Mouse (Mus musculus) erythroid progenitor cell, adult 5-6 weeks (primary cell): Measurements from ENCODE around the gene Gm45785. TPM values are rescaled to one million over a fixed set of nuclear protein-coding genes. Genes with fewer than 3 reads are reported as not detected.
A peak's percentile ranks its signal among the peaks of the same experiment; 100 is the strongest.

Source experiments
- ATAC-seq: replicated peaks from 2 replicates; pipeline ENCODE4 v1.8.0; 2016; ENCODE audit warnings: moderate number of reproducible peaks, mild to moderate bottlenecking, moderate TSS enrichment, inconsistent platforms; ENCODE audit not compliant: poor library complexity, low FRiP score, severe bottlenecking
- total RNA-seq, 2 experiments: library from RNA; stranded (forward) in 1 of 2; stranded (reverse) in 1 of 2; fragments of 150-400 nt in 1 of 2; fragments of 186-747, 209-891 nt in 1 of 2; gene quantifications; 2 replicates each; pipeline versions ENCODE4 v1.2.3 to v1.2.4; 2015 to 2017; ENCODE audit warnings: low replicate concordance in 2 of 2

Gm45785 gene
- total RNA-seq, 2 experiments from 2014 or later, result not detected

- no peak for ATAC-seq
Observed at GRCm38 (mm10) chr7:140859997-140860396, 3.9 kb upstream of the Gm45785 start.

DNA sequence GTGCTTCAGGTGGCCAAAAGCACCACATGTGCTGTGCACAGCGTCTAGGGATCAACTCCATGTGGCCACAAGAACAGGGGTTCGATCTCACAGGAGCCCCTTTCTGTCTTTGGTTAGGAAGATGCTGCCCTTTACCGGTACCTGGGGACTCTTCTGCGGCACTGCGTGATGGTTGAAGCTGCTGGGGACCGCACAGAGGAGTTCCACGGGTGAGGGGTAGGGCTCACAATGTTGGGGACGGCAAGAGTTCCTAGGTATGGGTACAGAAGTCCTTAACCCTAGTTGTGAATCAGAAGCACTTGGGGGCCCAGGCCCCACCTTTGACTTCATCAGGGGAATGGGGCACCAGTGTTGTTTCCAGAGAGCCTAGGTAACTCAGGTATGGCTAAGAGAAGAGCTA, 2.6 kb upstream of the Gm45785 start:
- no peak for ATAC-seq

- peak; percentile 19 for ATAC-seq
Observed at GRCm38 (mm10) chr7:140857550-140858505, 1.7 kb upstream of the Gm45785 start, which contains the start of gene Bet1l. Bet1l (minus strand) TSS chr7:140857577.

DNA sequence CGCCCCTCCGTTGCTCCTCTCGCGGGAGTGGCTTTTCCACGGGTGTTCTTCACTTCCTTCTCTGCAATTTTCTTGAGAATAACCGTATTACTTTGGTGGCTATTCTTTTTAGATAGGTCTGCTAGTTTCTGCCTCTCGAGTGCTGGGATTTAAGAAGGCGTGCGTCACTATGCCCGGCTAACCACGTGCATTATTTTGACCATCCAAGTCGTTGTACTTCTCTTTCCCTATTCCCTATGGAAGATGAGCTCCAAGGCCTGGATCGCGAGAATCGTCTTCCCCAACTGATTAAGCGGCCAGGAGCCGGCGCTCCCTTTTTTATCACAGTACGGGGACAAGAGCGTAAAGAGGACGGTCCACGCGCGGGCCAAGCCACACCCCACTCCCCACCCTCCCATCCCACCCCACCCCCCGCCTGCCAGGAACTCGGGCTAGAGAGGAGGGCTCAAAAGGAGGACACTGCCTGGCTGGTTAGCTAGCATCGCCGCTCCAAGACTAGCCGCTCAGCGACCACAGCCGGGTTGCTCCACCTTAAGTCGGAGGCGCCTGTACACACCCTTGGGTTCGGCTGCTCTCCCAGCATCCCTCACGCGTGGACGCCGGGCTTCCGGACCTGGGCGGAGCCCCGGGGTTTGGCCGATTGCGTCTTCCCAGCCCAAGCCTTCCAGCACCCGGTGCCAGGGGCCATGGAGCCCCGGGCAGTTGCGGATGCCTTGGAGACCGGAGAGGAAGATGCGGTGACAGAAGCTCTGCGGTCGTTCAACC, 836 bp upstream of the Gm45785 start, which contains the start of gene Ric8a:
TSS of gene Ric8a (plus strand) at position 173 of the 765 bp plus-strand sequence.
- peak; percentile 76 for ATAC-seq

DNA sequence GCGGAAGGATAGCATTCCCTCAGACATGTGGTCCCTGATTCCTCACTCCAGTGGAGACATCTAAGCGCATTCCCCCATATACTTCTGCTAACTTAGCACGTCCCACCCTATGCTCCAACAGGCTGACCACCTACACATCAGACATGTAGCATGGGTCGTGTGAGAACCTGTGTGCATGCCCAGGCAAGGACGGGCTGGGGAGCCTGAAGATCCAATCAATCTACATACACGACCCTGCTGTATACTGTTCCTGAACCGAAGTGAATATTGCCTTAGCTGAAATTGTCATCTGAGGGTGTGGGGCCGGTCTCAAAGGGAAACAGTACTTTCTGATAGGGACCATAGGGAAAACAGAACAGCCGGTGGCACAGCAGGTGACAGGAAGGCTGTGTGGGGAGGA, 950 bp downstream of the Gm45785 start:
- no peak for ATAC-seq

- no peak for ATAC-seq
Observed at GRCm38 (mm10) chr7:140854483-140854882, 1.6 kb downstream of the Gm45785 start.

DNA sequence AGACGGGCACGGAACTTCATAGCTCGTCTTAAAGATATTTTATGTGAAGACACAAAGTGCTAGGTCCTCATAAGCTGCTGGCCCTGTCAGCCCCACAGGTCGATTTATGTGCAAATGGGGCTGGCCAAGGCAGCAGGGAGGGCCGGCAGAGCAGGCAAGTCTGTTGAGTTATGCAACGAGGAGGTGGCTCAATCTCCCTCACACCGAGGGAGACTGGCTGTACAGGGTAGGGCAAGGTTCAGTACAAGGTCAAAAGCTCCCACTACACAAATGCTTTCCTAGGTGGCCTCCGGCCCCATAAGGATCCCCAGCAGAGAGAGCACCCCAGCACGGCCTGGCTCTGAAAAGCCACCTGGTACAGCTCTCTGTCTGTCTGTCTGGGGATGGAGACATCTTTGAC, 2.7 kb downstream of the Gm45785 start:
- no peak for ATAC-seq

GRCm38 (mm10) chr7:140851916-140852315, 4.2 kb downstream of the Gm45785 start:
- ATAC-seq, result no peak

DNA sequence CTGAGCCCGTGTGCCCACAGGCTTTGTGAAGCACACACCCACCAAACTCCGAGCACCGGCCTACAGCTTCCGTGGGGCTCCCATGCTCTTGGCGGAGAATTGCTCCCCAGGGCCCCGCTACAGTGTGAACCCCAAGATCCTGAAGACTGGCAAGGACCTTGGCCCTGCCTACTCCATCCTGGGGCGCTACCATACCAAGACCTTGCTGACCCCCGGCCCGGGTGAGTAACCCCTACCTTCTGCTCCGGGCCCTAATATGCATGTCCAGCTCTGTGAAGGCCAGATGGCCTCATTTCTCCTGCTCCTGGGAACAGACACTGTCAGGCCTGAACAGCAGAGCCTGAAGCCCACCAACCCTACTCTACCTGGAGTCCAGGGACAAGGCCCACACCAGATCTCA, 7.5 kb downstream of the Gm45785 start:
- ATAC-seq, result no peak

- ATAC-seq, result no peak
Observed at GRCm38 (mm10) chr7:140847755-140848580, 8.2 kb downstream of the Gm45785 start, which contains the start of gene Odf3. Odf3 (plus strand) TSS chr7:140847805.

DNA sequence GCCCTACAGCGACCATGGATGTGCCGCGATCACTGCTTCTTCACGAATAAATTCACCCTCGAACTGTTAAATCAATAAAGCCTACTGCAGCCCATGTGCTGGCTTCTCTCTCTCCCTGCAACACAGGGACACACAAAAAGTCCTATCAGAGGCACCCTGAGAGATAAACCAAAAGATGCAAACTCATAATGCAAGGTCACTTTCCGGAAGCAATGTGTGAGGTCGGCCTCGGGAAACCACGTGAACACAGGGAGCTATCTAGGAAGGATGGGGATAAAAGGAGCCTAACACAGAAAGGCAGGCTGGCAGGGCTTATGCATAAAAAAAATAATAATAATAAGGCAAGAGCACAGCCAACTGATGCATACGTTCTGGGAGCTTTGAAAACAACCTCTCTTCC, 9.5 kb downstream of the Gm45785 start:
- ATAC-seq, result no peak

DNA sequence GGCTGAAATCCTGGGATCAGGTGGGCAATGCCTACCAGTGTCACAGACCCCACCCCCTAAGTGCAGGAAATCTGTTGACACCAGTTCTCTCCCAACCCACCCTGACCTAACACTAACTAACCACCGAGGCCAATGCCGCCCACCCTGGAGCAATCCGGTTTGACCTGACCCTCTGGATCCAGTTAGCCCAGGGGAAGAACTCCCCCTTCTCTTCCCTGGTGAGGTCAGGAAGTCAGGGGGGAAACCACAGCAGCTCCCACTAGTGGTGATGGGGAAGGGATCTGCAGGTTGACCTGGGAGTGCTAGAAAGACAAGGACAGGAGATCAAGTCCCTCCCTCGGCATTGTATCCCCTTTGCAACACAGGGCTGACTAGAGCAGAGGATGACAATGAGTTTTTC, 10.4 kb downstream of the Gm45785 start:
- no peak for ATAC-seq

DNA sequence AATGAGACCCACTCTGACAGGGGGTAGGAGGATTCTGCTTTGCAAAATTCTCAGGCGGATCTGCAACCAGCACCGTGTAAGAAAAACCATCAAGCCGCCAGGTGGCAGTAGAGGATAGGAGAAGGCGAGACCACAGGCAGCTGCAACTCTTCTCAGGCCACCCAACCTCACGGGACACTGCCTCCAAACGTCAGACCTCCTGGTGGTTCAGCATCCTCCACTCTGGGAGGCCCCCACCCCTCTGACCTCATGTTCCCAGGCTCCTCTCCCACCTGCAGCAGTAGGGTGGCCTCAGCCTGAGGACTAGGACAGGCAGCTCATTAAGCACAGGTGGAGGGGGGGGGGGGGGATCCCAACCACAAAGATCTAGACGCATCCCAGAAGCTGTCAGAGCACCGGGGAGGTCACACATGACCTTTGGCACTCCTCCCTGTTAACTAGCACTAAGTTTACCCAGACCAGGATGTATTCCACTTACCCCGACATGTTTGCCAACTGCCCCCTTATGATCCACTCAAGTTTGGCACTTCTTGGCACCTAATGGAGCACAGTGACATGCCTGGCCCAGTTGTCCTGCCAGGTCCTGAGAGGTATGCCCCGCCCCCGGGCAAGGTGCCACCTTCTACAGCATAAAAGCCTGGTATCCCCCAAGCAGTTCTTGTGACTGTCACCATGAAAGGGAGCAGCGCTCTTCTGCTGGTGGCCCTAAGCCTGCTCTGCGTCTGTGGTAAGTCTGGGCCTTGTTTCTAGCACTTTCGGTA, 11.0 kb downstream of the Gm45785 start, which contains the start of gene Scgb1c1:
TSS of gene Scgb1c1 (plus strand) at position 643 of the 761 bp plus-strand sequence.
- ATAC-seq, result peak; percentile 60

DNA sequence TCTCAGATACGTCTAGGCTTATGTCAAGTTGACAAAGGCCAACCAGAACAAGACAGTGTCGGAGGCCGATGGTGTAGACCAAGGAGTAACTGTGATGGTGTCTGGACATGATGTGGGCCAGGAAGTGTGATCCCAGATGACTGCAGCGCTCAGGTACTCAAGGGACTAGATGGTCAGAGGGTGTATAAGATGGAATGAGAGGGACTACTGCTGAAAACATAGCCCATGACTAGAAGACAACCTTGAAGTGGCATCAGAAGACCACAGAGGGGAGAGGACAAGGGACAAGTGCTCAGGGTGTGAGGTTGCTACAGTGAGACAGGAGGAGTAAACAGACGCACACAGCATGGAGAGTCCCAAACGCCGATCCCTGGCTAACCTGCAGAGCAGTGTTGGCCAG, 12.3 kb downstream of the Gm45785 start:
- no peak for ATAC-seq

DNA sequence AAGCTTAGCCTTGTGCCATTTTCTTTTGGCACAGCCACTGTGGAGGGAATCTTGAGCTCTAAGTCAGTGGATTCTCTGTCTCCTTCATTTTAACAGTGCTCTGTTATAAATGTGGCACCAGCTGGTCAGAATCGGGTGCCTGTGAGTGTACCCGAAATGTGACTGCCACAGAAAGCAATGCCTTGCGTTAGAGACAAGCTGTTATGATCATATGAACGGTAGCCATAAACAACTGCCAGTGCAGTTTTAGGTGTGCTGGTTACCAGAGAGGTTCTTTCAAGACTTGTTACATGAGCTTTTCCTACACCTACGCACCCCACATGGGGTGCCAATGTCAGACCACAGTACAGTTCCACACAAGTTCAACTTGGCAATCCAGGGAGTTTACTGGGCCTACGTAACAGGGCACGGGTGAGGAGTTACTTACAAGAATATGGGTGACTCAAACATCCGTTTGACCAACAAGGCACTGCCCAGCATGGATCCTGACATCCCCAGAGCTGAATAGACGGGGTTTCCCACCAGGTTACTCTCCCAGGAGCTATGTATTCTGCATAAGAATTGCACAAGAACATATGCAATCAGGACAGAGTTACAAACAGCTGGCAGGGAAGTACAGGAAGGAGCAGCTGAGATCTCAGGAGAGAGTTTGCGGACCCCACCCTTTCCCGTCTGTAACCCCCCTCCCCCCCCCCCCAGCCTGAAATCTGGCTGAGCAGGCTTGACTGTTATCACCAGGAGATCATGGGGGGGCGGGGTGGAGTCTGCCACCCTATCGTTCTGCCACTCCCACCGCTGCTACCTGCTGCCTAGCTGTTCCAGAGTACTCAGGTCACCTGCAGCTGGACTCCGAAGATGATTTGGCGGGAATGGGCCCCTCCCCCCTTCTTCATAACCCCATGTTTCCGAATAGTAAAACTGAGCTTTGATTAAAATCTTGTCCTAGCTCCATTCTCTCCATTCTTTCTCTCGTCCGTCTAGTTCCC, 15.1 kb downstream of the Gm45785 start:
- ATAC-seq, result no peak

DNA sequence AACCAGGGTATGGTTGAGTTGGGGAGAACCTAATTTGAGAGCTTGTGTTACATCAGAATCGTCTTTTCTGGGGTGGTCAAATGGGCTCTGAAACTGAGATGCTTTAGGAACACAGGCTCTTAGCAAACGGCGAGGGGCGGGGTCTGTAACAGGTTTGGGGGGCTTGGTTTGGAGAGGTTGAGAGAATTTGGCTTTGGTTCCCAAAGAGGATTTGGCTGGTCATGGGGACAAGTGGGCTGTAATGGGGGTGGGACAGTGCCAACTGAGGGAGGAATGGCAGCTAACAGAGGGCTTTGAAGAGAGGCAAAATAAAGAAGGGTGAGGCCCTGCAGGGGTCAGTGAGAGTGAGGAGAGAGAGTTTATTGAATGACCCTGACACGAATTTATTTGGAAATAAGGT, 16.6 kb downstream of the Gm45785 start:
- no peak for ATAC-seq

DNA sequence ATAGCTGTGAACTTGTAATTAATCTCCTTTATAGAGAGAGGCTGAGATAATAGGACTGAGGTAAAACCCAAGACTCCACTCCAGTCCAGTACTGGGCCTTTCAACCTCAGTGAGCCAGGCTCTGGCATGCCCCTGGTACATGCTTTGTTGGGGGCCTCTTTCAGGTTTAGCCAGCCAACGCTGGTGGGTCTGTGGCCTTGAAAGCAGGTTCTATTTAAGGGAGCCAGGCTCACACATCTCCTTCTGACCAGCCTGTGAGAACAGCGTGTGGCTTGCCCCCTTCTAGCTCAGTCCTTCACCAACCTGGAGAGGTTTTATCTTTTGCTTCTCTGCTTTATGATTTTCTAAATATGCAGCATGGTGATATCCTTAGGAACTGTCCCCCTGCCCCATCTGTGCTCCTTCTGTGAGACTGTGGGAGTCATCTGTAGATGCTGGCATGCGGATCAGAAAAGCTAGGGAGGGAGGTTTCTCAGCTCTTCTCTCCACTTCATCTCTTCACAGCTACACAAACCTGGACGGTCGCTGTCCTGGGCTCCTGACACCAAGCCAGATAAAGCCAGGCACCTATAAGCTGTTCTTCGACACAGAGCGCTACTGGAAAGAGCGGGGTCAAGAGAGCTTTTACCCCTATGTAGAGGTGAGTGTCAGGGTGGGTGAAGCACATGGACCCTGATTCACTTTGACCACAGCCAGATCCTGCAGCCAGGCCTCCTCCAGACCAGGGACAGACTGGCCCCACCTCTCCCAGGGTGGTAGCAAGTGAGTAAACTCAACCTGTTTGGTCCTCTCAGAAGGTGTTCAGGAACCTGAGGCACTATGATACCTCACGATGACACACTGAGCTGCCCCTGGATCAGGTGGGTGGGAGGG, 19.7 kb downstream of the Gm45785 start:
- ATAC-seq, result no peak
